8 mouse cellular contexts compared by ENCODE assay signal in the genomic region with DNA sequence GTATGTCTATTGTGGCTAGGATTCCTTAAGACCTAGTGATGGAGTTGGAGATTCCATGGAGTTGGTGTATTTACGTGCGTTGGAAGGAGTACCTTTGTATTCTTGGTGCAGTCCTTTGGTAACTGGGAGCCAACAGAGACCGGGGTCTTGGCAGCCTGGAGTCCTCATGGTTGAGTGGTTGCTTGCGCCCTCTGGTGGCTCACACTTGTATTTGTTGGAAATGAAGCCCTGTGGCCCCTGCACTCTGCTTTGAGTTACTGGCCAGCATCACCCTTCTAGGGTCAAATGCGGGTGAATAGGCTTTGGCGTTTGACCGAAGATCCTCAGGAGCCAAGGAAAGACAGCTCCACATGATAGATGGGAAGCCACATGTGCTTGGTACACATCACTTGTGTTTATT.
DNase-seq lines count a peak whose midpoint lies in the region; ATAC-seq lines count a peak whose summit lies in the region.

No protein-coding gene starts in this region.

- H3K4me1 ChIP-seq in liver, embryonic 12.5 days, result peaks cover 7% of the 10 kb centered on the region; the same call in 1 of the 2 replicates
- no peaks in the 10 kb centered on the region for H3K4me1 ChIP-seq in forebrain, embryonic 15.5 days
- peaks cover 17% of the 10 kb centered on the region for H3K4me1 ChIP-seq in hindbrain, embryonic 15.5 days (replicated peaks)
- H3K4me1 ChIP-seq in midbrain, embryonic 12.5 days, result no peaks in the 10 kb centered on the region

- no peak overlapping the region for H3K4me3 ChIP-seq in liver, embryonic 12.5 days
- no peak overlapping the region for H3K4me3 ChIP-seq in forebrain, embryonic 15.5 days
- H3K4me3 ChIP-seq in hindbrain, embryonic 15.5 days, result no peak overlapping the region
- H3K4me3 ChIP-seq in midbrain, embryonic 12.5 days, result no peak overlapping the region

- no peak for ATAC-seq in liver, embryonic 12.5 days
- ATAC-seq in cerebellum, adult (ENCODE audit: insufficient number of reproducible peaks, low FRiP score, low TSS enrichment), result peak; percentile 20; the same call in 1 of the 2 replicates
- peak; percentile 67 for ATAC-seq in forebrain, embryonic 15.5 days (replicated peaks)
- ATAC-seq in hindbrain, embryonic 15.5 days (ENCODE audit: low FRiP score, low read depth), result 0 out of 2 replicates have a peak, but pooled peaks have one; percentile 19
- ATAC-seq in midbrain, embryonic 12.5 days (ENCODE audit: low FRiP score, low read depth), result peak; percentile 47; the same call in 1 of the 2 replicates

- no peak overlapping the region for H3K4me2 ChIP-seq in liver, embryonic 12.5 days
- H3K4me2 ChIP-seq in forebrain, embryonic 15.5 days (replicated peaks), result no peak overlapping the region
- H3K4me2 ChIP-seq in hindbrain, embryonic 15.5 days, result no peak overlapping the region
- H3K4me2 ChIP-seq in midbrain, embryonic 12.5 days (replicated peaks), result no peak overlapping the region

- H3K27ac ChIP-seq in liver, embryonic 12.5 days, result no peak overlapping the region
- H3K27ac ChIP-seq in forebrain, embryonic 15.5 days (replicated peaks), result no peak overlapping the region
- H3K27ac ChIP-seq in hindbrain, embryonic 15.5 days (replicated peaks), result no peak overlapping the region
- no peak overlapping the region for H3K27ac ChIP-seq in midbrain, embryonic 12.5 days (replicated peaks)

- H3K9me3 ChIP-seq in liver, embryonic 12.5 days (replicated peaks), result no peaks in the 10 kb centered on the region
- no peaks in the 10 kb centered on the region for H3K9me3 ChIP-seq in forebrain, embryonic 15.5 days
- H3K9me3 ChIP-seq in hindbrain, embryonic 15.5 days, result no peaks in the 10 kb centered on the region
- H3K9me3 ChIP-seq in midbrain, embryonic 12.5 days, result no peaks in the 10 kb centered on the region

- H3K36me3 ChIP-seq in liver, embryonic 12.5 days, result no peaks in the 10 kb centered on the region
- H3K36me3 ChIP-seq in forebrain, embryonic 15.5 days, result no peaks in the 10 kb centered on the region
- H3K36me3 ChIP-seq in hindbrain, embryonic 15.5 days, result no peaks in the 10 kb centered on the region
- no peaks in the 10 kb centered on the region for H3K36me3 ChIP-seq in midbrain, embryonic 12.5 days

- peaks cover 27% of the 10 kb centered on the region for H3K27me3 ChIP-seq in liver, embryonic 12.5 days (replicated peaks)
- peaks cover 4% of the 10 kb centered on the region; the same call in 1 of the 2 replicates for H3K27me3 ChIP-seq in forebrain, embryonic 15.5 days
- peaks cover 7% of the 10 kb centered on the region; the same call in 1 of the 2 replicates for H3K27me3 ChIP-seq in hindbrain, embryonic 15.5 days
- peaks cover 6% of the 10 kb centered on the region; the same call in 1 of the 2 replicates for H3K27me3 ChIP-seq in midbrain, embryonic 12.5 days

- no peak overlapping the region for H3K9ac ChIP-seq in liver, embryonic 12.5 days
- no peak overlapping the region for H3K9ac ChIP-seq in forebrain, embryonic 15.5 days (replicated peaks)
- H3K9ac ChIP-seq in hindbrain, embryonic 15.5 days, result no peak overlapping the region
- H3K9ac ChIP-seq in midbrain, embryonic 12.5 days (replicated peaks), result no peak overlapping the region

- peak; percentile 49 for DNase-seq in liver
- peak; percentile 45 to 74 for DNase-seq in left cerebral cortex, adult 18-20 months (ENCODE audit: low spot score in 2 of 2)
- DNase-seq in testis, postnatal 14 days (ENCODE audit: low spot score), result peak; percentile 28

- 21% methylated on average over 7 of the region's 7 CpGs for WGBS in liver, embryonic 12.5 days (ENCODE audit: insufficient replicate concordance)
- 35% methylated on average over 7 of the region's 7 CpGs for WGBS in forebrain, embryonic 15.5 days
- 36% methylated on average over 7 of the region's 7 CpGs for WGBS in hindbrain, embryonic 15.5 days
- 33% methylated on average over 7 of the region's 7 CpGs for WGBS in midbrain, embryonic 12.5 days
